Mouse (Mus musculus) T-helper 17 cell (primary cell): Measurements from ENCODE around the gene Spata7.

Experiments used
- in situ Hi-C, 2 experiments: fragments of 300-600 bp; cut with MboI, MseI; formaldehyde crosslinking; loops; 1 replicate in 1 of 2; 2 replicates in 1 of 2; pipeline ENCODE4 v1.15.1; 2025; ENCODE audit warnings: high pct_unique_total_duplicates in 2 of 2

The Spata7 gene

GRCm38 (mm10) chr12:98627392-98628259, at the start of gene Spata7:
Spata7 (plus strand) TSS chr12:98628157.
- in situ Hi-C loops = loop anchor here (5.0 to 10.0 kb wide), 2 partner anchors 47 to 350 kb away; no protein-coding TSS in a partner anchor

DNA sequence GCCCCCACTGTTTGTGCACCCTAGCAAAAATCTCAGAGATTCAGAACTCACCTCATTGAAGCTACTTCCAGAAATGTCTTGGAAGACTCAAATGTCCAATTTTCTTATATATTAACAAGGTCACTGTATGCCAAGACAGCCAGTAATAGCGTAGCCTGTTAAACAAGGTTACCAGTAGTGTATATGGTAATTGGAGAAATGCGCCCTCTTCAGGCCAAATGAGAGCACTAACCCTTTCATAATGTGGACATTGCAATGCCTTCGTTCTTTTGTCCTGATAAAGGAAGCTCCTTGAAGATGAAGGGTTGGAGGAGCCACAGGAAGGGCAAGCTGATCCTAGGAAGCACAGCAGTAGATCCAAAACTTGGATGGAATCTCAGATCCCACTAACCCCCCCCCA, 42.7 kb upstream of the Spata7 start:
- in situ Hi-C loops = loop anchor here in 1 of 2 experiments (25.0 kb wide), 1 partner anchor 373 kb away; no protein-coding TSS in a partner anchor

- in situ Hi-C loops = loop anchor here in 1 of 2 experiments (25.0 kb wide), 1 partner anchor 376 kb away; no protein-coding TSS in a partner anchor
Observed at GRCm38 (mm10) chr12:98588573-98588972, 39.4 kb upstream of the Spata7 start.

- in situ Hi-C loops = loop anchor here in 1 of 2 experiments (10.0 to 25.0 kb wide), 2 partner anchors 316 to 379 kb away; no protein-coding TSS in a partner anchor
Observed at GRCm38 (mm10) chr12:98591016-98591415, 36.9 kb upstream of the Spata7 start.

- in situ Hi-C loops = no loop called here
Observed at GRCm38 (mm10) chr12:98600861-98601260, 27.1 kb upstream of the Spata7 start.

DNA sequence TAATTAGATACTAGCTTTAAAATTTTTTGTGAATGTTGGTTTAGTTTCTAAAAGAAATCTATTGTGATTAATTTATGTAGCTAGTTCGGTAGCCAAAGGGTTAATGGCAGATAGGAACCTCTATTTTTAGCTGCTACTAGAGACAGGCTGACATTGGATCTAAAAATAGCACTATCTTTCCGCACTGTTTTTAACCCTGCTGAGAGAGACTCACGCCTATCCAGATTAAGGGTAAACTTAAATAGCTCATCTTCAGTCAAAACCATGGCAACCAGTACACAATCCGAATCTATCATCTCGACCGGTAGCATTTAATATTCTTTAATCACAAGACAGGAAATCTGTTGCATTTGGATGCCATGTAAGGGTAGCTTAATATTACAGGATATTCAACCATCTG, 25.8 kb upstream of the Spata7 start:
- in situ Hi-C loops = no loop called here

DNA sequence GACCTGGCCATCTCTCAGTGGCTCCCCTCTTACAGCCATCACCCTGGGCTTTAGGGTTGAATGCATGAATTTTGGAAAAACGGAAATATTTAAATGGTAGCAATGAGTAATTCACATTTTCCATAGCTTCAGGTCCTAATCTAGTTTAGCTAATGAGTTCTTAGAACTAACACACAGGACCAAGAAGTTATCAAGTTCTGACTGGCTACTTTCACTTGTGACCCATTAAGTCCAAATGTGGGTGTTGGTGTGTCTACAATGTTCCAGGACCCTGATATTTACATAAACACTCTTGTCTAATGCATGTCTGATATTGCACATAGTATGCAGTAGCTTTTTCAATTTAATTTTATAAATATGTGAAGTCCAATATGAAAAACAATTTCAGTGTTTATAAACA, 22.7 kb upstream of the Spata7 start:
- in situ Hi-C loops = no loop called here

DNA sequence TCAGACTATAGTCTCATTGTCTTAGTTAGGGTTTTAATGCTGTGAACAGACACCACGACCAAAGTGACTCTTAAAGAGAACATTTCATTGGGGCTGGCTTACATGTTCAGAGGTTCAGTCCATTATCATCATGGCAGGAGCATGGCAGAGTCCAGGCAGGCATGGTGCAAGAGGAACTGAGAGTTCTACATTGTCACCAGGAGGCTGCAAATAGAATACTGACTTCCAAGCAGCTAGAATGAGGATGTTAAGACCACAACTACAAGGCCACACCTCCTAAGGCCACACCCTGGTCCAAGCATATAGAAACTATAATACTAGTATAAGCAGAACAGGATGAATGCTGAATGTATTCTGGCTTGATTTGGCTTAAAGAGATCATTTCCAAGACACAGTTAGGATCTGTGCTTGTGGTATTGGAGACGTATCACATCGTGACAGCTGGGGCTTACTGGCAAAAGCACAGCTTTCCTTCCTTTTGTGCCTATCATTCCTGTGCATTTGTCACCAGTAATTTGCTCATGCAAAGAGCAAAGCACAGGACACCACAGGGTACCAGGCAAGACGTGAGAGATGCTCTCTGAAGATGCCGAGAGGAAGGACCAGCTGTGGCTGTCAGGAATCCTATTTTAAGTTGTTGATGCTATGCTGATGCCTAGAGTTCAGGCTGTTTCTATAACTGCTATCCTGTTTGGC, 21.2 kb upstream of the Spata7 start:
- in situ Hi-C loops = no loop called here

DNA sequence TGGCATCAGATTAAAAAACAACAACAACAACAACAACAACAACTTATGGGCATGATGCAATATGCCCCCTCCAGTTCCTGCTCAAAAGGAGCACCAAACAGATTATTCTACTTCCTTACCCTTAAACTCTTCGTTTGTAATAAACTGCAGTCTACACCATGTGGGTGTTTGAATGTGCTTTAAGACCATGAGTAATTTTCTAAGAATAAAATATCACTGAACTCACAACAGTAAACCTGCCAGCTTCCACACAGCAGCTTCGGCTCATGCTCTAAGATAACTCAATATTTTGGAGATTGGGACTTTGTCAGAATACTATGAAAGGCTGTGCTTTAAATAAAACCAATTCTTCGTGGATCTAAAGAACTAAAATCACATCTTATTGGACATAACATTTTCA, 17.6 kb upstream of the Spata7 start:
- in situ Hi-C loops = loop anchor here in 1 of 2 experiments (10.0 kb wide), 1 partner anchor 156 kb away; no protein-coding TSS in a partner anchor

DNA sequence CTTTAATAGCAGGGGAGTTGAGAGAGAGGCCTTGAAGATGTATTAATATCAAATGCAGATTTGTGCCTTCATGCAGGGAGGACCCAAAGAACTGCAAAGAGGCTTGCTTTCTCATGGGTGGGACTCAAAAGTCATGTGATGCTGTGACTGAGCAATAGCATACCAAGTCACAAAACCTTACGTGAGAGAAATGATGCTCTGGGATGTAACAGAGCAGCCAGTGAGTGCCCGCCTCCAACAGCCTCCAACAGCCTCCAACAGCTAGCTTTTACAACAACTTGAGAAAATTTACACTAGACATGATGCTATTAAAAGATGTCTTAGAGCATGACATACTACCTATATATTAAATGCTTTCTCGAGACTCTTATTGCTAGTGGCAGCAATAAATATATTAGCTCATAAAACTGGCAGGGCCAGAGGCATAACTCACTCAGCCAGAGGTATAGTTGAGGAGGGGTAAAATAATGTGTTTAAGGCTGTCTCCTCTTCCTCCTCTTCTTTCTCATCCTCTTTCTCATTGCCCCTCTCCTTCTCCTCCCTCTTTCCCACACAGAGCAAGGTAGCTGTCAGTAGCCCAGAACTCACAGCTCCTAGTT, 12.9 kb upstream of the Spata7 start:
- in situ Hi-C loops = loop anchor here in 1 of 2 experiments (10.0 kb wide), 1 partner anchor 160 kb away; no protein-coding TSS in a partner anchor

GRCm38 (mm10) chr12:98615746-98616145, 12.2 kb upstream of the Spata7 start:
- in situ Hi-C loops = loop anchor here in 1 of 2 experiments (10.0 kb wide), 1 partner anchor 161 kb away; no protein-coding TSS in a partner anchor

DNA sequence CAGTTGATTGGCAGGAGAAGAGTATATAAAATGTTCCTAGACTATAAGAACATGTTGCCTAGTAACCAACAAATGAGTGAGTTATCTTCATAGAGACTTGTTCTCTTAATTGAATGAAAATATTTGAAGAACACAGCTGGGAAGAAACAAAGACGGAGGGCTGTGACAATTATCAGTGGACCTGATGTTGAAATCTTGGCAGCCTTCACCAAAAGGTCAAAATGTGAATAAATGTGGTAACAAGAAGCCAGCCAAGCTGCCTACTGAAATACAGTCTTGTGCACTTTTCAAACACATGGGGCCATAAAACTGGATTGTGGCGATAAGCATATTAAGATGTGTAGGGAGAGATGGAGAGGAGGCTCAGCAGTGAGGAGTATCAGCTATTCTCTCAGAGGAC, 8.5 kb upstream of the Spata7 start:
- in situ Hi-C loops = loop anchor here in 1 of 2 experiments (10.0 kb wide), 1 partner anchor 165 kb away; no protein-coding TSS in a partner anchor

GRCm38 (mm10) chr12:98620922-98621321, 7.0 kb upstream of the Spata7 start:
- in situ Hi-C loops = loop anchor here in 1 of 2 experiments (10.0 kb wide), 1 partner anchor 54 kb away; no protein-coding TSS in a partner anchor

DNA sequence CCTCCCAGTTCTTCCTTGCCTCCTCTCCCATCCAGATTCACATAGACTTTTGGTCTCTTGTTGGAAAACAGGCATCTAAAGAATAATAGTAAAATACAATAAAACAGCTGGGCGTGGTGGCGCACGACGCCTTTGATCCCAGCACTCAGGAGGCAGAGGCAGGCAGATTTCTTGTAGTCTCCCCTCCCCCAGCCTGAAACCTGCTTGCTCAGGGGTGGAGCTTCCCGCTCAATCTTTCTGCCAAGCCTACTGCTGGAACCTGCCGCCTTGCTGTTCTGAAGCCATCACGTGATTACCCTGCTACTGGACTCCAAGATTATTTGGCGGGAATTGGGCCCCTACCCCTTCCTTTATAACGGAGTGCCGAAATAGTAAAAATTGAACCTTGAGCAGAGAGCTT, 4.7 kb upstream of the Spata7 start:
- in situ Hi-C loops = loop anchor here in 1 of 2 experiments (10.0 kb wide), 1 partner anchor 52 kb away; no protein-coding TSS in a partner anchor

GRCm38 (mm10) chr12:98628260-98628970, 458 bp downstream of the Spata7 start:
- in situ Hi-C loops = loop anchor here (5.0 to 10.0 kb wide), 2 partner anchors 46 to 351 kb away; no protein-coding TSS in a partner anchor

- in situ Hi-C loops = loop anchor here (5.0 kb wide), 2 partner anchors 42 to 47 kb away; no protein-coding TSS in a partner anchor
Observed at GRCm38 (mm10) chr12:98644852-98645251, 16.9 kb downstream of the Spata7 start.

DNA sequence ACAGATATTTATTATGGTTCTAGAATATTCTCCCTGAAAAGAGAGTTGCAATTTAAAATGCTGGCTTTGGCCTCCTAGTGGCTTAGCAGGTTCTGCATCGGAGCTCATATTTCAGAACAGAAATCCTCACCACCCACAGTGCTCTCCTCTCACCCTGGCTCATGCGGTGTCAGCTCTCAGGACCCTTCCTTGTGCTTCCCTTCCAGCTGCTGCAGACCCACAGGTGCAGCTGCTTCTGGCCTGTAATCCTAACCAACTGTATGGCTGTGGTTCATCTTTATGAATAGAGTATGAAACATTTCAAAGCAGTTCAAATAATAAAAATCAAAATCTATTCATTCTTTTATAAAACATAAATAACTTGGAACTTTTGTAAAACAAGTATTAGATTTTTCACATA, 28.9 kb downstream of the Spata7 start:
- in situ Hi-C loops = no loop called here

- in situ Hi-C loops = no loop called here
Observed at GRCm38 (mm10) chr12:98662617-98663016, 34.7 kb downstream of the Spata7 start.

GRCm38 (mm10) chr12:98668132-98668814, 40.3 kb downstream of the Spata7 start:
- in situ Hi-C loops = no loop called here

GRCm38 (mm10) chr12:98669086-98669485, 41.1 kb downstream of the Spata7 start:
- in situ Hi-C loops = no loop called here
